22 mouse cellular contexts compared by ENCODE assay signal in genomic region chr12:52711382-52711781, GRCm38 (mm10).
"Had no signal": no experiment of that assay in that cellular context is flagged by ENCODE, and none has a peak within 500 bp of the region (broad histone marks: within the 10 kb centered on the region; RNA-seq: fewer than 3 reads in every experiment).

No protein-coding gene starts in this region.

- ATAC-seq: liver, embryonic 12.5 days; midbrain, embryonic 15.5 days had no signal

- H3K4me1 ChIP-seq: limb, embryonic 15.5 days; liver, embryonic 12.5 days; liver, embryonic 15.5 days; lung, embryonic 15.5 days; midbrain, embryonic 12.5 days; midbrain, embryonic 15.5 days; neural tube, embryonic 12.5 days had no signal

- H3K36me3 ChIP-seq: limb, embryonic 12.5 days; limb, embryonic 15.5 days; liver, embryonic 12.5 days; liver, embryonic 15.5 days; lung, embryonic 15.5 days; midbrain, embryonic 15.5 days; neural tube, embryonic 12.5 days; neural tube, embryonic 15.5 days had no signal

- H3K4me3 ChIP-seq: limb, embryonic 12.5 days; limb, embryonic 15.5 days; liver, embryonic 12.5 days; liver, embryonic 15.5 days; lung, embryonic 15.5 days; midbrain, embryonic 12.5 days; midbrain, embryonic 15.5 days; neural tube, embryonic 12.5 days; neural tube, embryonic 15.5 days had no signal

- H3K27ac ChIP-seq: kidney, postnatal 0 days; limb, embryonic 12.5 days; limb, embryonic 15.5 days; liver, embryonic 12.5 days; liver, embryonic 15.5 days; lung, embryonic 15.5 days; midbrain, embryonic 12.5 days; midbrain, embryonic 15.5 days; neural tube, embryonic 12.5 days; neural tube, embryonic 15.5 days; stomach, postnatal 0 days had no signal

- DNase-seq: kidney, postnatal 36 days; left cerebral cortex, postnatal 4 days; lung, adult 18-20 months; lung, postnatal 10 days; lung, postnatal 36 days; right cerebral cortex, adult 18-20 months; right cerebral cortex, postnatal 14 days; right cerebral cortex, postnatal 4 days; thymus, adult 2 months; thymus, postnatal 14 days; thymus, postnatal 4 days had no signal

- H3K9me3 ChIP-seq: limb, embryonic 12.5 days; limb, embryonic 15.5 days; liver, embryonic 12.5 days; liver, embryonic 15.5 days; lung, embryonic 15.5 days; midbrain, embryonic 12.5 days; midbrain, embryonic 15.5 days; neural tube, embryonic 12.5 days; neural tube, embryonic 15.5 days had no signal

- H3K27me3 ChIP-seq: limb, embryonic 12.5 days; limb, embryonic 15.5 days; liver, embryonic 12.5 days; liver, embryonic 15.5 days; lung, embryonic 15.5 days; midbrain, embryonic 12.5 days; midbrain, embryonic 15.5 days; neural tube, embryonic 12.5 days; neural tube, embryonic 15.5 days had no signal

- H3K9ac ChIP-seq: limb, embryonic 12.5 days; limb, embryonic 15.5 days; liver, embryonic 12.5 days; liver, embryonic 15.5 days; lung, embryonic 15.5 days; midbrain, embryonic 12.5 days; midbrain, embryonic 15.5 days; neural tube, embryonic 12.5 days; neural tube, embryonic 15.5 days had no signal

- H3K4me2 ChIP-seq: limb, embryonic 12.5 days; limb, embryonic 15.5 days; liver, embryonic 12.5 days; liver, embryonic 15.5 days; lung, embryonic 15.5 days; midbrain, embryonic 12.5 days; midbrain, embryonic 15.5 days; neural tube, embryonic 12.5 days; neural tube, embryonic 15.5 days had no signal
